In genomic region chr1:60662301-60662986, GRCm38 (mm10) we compare ENCODE assay signal across 10 mouse cellular contexts. TPM values are rescaled to one million over a fixed set of nuclear protein-coding genes. Genes with fewer than 3 reads are reported as not detected.
A peak's percentile ranks its signal among the peaks of the same experiment; 100 is the strongest.
DNase-seq lines count a peak whose midpoint lies in the region; ATAC-seq and TF ChIP-seq lines count a peak whose summit lies in the region.
"Had no signal": no experiment of that assay in that cellular context is flagged by ENCODE, and none has a peak within 500 bp of the region (broad histone marks: within the 10 kb centered on the region; RNA-seq: fewer than 3 reads in every experiment).

No protein-coding gene starts in this region.

- H3K9ac ChIP-seq in heart, postnatal 0 days (replicated peaks; ENCODE audit: low read depth, low read length) = no peak overlapping the region
- no peak overlapping the region for H3K9ac ChIP-seq in liver, embryonic 15.5 days
- H3K9ac ChIP-seq: forebrain, embryonic 12.5 days; lung, embryonic 14.5 days had no signal

- 0 out of 2 replicates have a peak overlapping the region, but pooled peaks have one; percentile 22 for H3K27ac ChIP-seq in heart, postnatal 0 days (ENCODE audit: low read depth)
- no peak overlapping the region for H3K27ac ChIP-seq in liver, embryonic 15.5 days (replicated peaks)
- no peak overlapping the region for H3K27ac ChIP-seq in cerebellum, adult 2 months (ENCODE audit: insufficient read depth, low read length)
- H3K27ac ChIP-seq: forebrain, embryonic 12.5 days had no signal

- TF ChIP-seq EP300 in heart, postnatal 0 days (IDR thresholded peaks at IDR 0.05; ENCODE audit: low read depth) = no peak

- no peaks in the 10 kb centered on the region for H3K9me3 ChIP-seq in heart, postnatal 0 days (replicated peaks; ENCODE audit: control insufficient read depth, low read length)
- no peaks in the 10 kb centered on the region for H3K9me3 ChIP-seq in liver, embryonic 15.5 days (replicated peaks)
- H3K9me3 ChIP-seq: forebrain, embryonic 12.5 days had no signal

- TF ChIP-seq CTCF in heart, postnatal 0 days (IDR thresholded peaks at IDR 0.05; ENCODE audit: low read depth) = no peak
- no peak for TF ChIP-seq CTCF in cerebellum, adult 2 months (IDR thresholded peaks at IDR 0.05; ENCODE audit: borderline replicate concordance, insufficient read depth, low read depth, low read length)

- 24% methylated on average over 9 of the region's 9 CpGs for WGBS in heart, postnatal 0 days
- WGBS in liver, embryonic 15.5 days (ENCODE audit: insufficient replicate concordance) = 18% methylated on average over 9 of the region's 9 CpGs
- WGBS in cerebellum, adult 2 months = 47% methylated on average over 9 of the region's 9 CpGs

- no peaks in the 10 kb centered on the region for H3K27me3 ChIP-seq in heart, postnatal 0 days (ENCODE audit: control insufficient read depth, insufficient read depth, low read length)
- no peaks in the 10 kb centered on the region for H3K27me3 ChIP-seq in liver, embryonic 15.5 days
- no peaks in the 10 kb centered on the region for H3K27me3 ChIP-seq in cerebellum, adult 2 months (ENCODE audit: control insufficient read depth, insufficient read depth, low read length)
- H3K27me3 ChIP-seq: forebrain, embryonic 12.5 days had no signal

- peaks cover 15% of the 10 kb centered on the region; the same call in 1 of the 2 replicates for H3K4me1 ChIP-seq in heart, postnatal 0 days (ENCODE audit: control insufficient read depth, insufficient read depth)
- H3K4me1 ChIP-seq in liver, embryonic 15.5 days (replicated peaks) = peaks cover 13% of the 10 kb centered on the region
- H3K4me1 ChIP-seq in cerebellum, adult 2 months (ENCODE audit: control insufficient read depth, insufficient read depth, low read length) = 0 out of 2 replicates have a peak, but pooled peaks cover 2% of the 10 kb centered on the region
- H3K4me1 ChIP-seq: forebrain, embryonic 12.5 days had no signal

- H3K4me2 ChIP-seq in heart, postnatal 0 days (ENCODE audit: low read depth, low read length) = peak overlapping the region; percentile 0; the same call in 1 of the 2 replicates
- no peak overlapping the region for H3K4me2 ChIP-seq in liver, embryonic 15.5 days
- H3K4me2 ChIP-seq: forebrain, embryonic 12.5 days; lung, embryonic 14.5 days had no signal

- H3K36me3 ChIP-seq in heart, postnatal 0 days (replicated peaks; ENCODE audit: control insufficient read depth, insufficient read depth, low read length) = no peaks in the 10 kb centered on the region
- H3K36me3 ChIP-seq in liver, embryonic 15.5 days (replicated peaks) = no peaks in the 10 kb centered on the region
- H3K36me3 ChIP-seq: forebrain, embryonic 12.5 days had no signal

- no peak overlapping the region for H3K4me3 ChIP-seq in heart, postnatal 0 days (ENCODE audit: low read depth, low read length)
- H3K4me3 ChIP-seq in liver, embryonic 15.5 days (replicated peaks) = no peak overlapping the region
- H3K4me3 ChIP-seq in cerebellum, adult 2 months (replicated peaks; ENCODE audit: insufficient read depth, low read depth, low read length) = no peak overlapping the region
- H3K4me3 ChIP-seq: forebrain, embryonic 12.5 days had no signal

- DNase-seq in ovary, postnatal 36 days (ENCODE audit: low spot score) = peak; percentile 21
- no peak for DNase-seq in ovary, postnatal 14 days (ENCODE audit: low spot score)
- no peak for DNase-seq in heart, postnatal 0 days (ENCODE audit: low spot score)
- DNase-seq in thymus, postnatal 14 days = no peak
- no peak for DNase-seq in cerebellum, adult 2 months
- DNase-seq in thymus, postnatal 36 days = no peak
- no peak for DNase-seq in kidney, adult 18-20 months
- DNase-seq: lung, embryonic 14.5 days had no signal

- TF ChIP-seq POLR2A in cerebellum, adult 2 months (IDR thresholded peaks at IDR 0.05; ENCODE audit: borderline replicate concordance, insufficient read depth, low read length) = no peak

- ATAC-seq in heart, postnatal 0 days (ENCODE audit: insufficient read depth, low read depth) = peak; percentile 58
- ATAC-seq in liver, embryonic 15.5 days (ENCODE audit: insufficient read depth) = peak; percentile 38

RNA-seq across cellular contexts. Expression of gene Cd28, which starts 54.2 kb away (rescaled TPM):
- total RNA-seq in heart, postnatal 0 days (2014; rRNA removed; ENCODE audit: low replicate concordance) = 0.11 and 0.89 TPM in 2 replicates
- polyA plus RNA-seq in heart, postnatal 0 days (2015; fragmentation: Nextera tagmentation; extraction: Ambion mirVana) = 0.45 and 0.48 TPM in 2 replicates
- polyA plus RNA-seq in liver, embryonic 15.5 days (2015; fragmentation: Nextera tagmentation; extraction: Ambion mirVana) = 0.03 and 0.09 TPM in 2 replicates
- polyA plus RNA-seq in cerebellum, adult 2 months (2012; rRNA removed) = 0.25 TPM in 2 replicates
